Mouse (Mus musculus): ENCODE measurements around the gene Dscam. TPM values are rescaled to one million over a fixed set of nuclear protein-coding genes. Genes with fewer than 3 reads are reported as not detected.
A peak's percentile ranks its signal among the peaks of the same experiment; 100 is the strongest.

The Dscam gene
- polyA plus RNA-seq, 2 experiments from 2014 or later = 0.25 to 0.55 TPM

GRCm38 (mm10) chr16:97016244-97016850 is 154.2 kb downstream of the Dscam start:
- peak; percentile 43 for ATAC-seq

GRCm38 (mm10) chr16:97014343-97014742 is 156.2 kb downstream of the Dscam start:
- no peak for ATAC-seq

GRCm38 (mm10) chr16:97009116-97010055 is 161.2 kb downstream of the Dscam start:
- no peak for ATAC-seq

- ATAC-seq = no peak
Observed at GRCm38 (mm10) chr16:97007892-97008527, 162.5 kb downstream of the Dscam start.

GRCm38 (mm10) chr16:97006854-97007182 is 163.7 kb downstream of the Dscam start:
- no peak for ATAC-seq

- no peak for ATAC-seq
Observed at GRCm38 (mm10) chr16:97006041-97006853, 164.3 kb downstream of the Dscam start.

- ATAC-seq = no peak
Observed at GRCm38 (mm10) chr16:97003965-97004364, 166.6 kb downstream of the Dscam start.

- ATAC-seq = no peak
Observed at GRCm38 (mm10) chr16:97002837-97003236, 167.7 kb downstream of the Dscam start.

- no peak for ATAC-seq
Observed at GRCm38 (mm10) chr16:97002189-97002588, 168.4 kb downstream of the Dscam start.

- ATAC-seq = no peak
Observed at GRCm38 (mm10) chr16:96996854-96997253, 173.7 kb downstream of the Dscam start.

- no peak for ATAC-seq
Observed at GRCm38 (mm10) chr16:96995858-96996257, 174.7 kb downstream of the Dscam start.

- ATAC-seq = no peak
Observed at GRCm38 (mm10) chr16:96987396-96987795, 183.2 kb downstream of the Dscam start.

- no peak for ATAC-seq
Observed at GRCm38 (mm10) chr16:96973300-96973699, 197.3 kb downstream of the Dscam start.

- no peak for ATAC-seq
Observed at GRCm38 (mm10) chr16:96971768-96972167, 198.8 kb downstream of the Dscam start.

- ATAC-seq = no peak
Observed at GRCm38 (mm10) chr16:96970412-96970811, 200.1 kb downstream of the Dscam start.

GRCm38 (mm10) chr16:96969643-96970042 is 200.9 kb downstream of the Dscam start:
- no peak for ATAC-seq

GRCm38 (mm10) chr16:96968885-96969480 is 201.6 kb downstream of the Dscam start:
- no peak for ATAC-seq

- ATAC-seq = no peak
Observed at GRCm38 (mm10) chr16:96959695-96960094, 210.9 kb downstream of the Dscam start.

- ATAC-seq = no peak
Observed at GRCm38 (mm10) chr16:96945468-96946302, 224.9 kb downstream of the Dscam start.

- ATAC-seq = no peak
Observed at GRCm38 (mm10) chr16:96943648-96944047, 226.9 kb downstream of the Dscam start.

GRCm38 (mm10) chr16:96934795-96935194 is 235.8 kb downstream of the Dscam start:
- ATAC-seq = no peak
